Mouse (Mus musculus): ENCODE data around the gene Rsph9. TPM values are rescaled to one million over a fixed set of nuclear protein-coding genes. Genes with fewer than 3 reads are reported as not detected.

Rsph9 gene
- total and polyA plus RNA-seq, 3 experiments, result 1.0 to 2.4 (median 1.4) TPM

GRCm38 (mm10) chr17:46152847-46153782 lies 9.1 kb upstream of the Rsph9 start, which contains the start of gene Mad2l1bp:
TSS of gene Mad2l1bp (minus strand) at chr17:46153553.
- peak within 1 kb of the TSS; percentile 93 for H3K9ac ChIP-seq (ENCODE audit: low read depth, low read length)
- H3K27ac ChIP-seq, result peak within 1 kb of the TSS; percentile 86
- intact Hi-C loops (cut with DNase I), result loop anchor here (10.0 kb wide), 1 partner anchor 568 kb away; no protein-coding TSS in a partner anchor
- no peak for TF ChIP-seq CTCF (IDR thresholded peaks at IDR 0.05)
- TF ChIP-seq EP300 (IDR thresholded peaks at IDR 0.05; ENCODE audit: insufficient read depth, low read depth, low read length), result 0 out of 2 replicates have a peak, but pooled peaks have one; percentile 74
- peak; percentile 100 for TF ChIP-seq POLR2A (IDR thresholded peaks at IDR 0.05; ENCODE audit: insufficient read depth, low read depth, low read length)
- DNase-seq, result peak; percentile 88 to 93
- no peaks in the 10 kb centered on the region for H3K79me2 ChIP-seq (replicated peaks; ENCODE audit: control insufficient read depth, insufficient read depth, low read length)
- WGBS, result under 1% methylated on average over 33 of the region's 33 CpGs
- H3K4me1 ChIP-seq (ENCODE audit: control insufficient read depth, insufficient read depth, low read length), result peaks cover 1% of the 10 kb centered on the region
- peak within 1 kb of the TSS; percentile 60 for H3K4me3 ChIP-seq
- no peaks in the 10 kb centered on the region for H3K27me3 ChIP-seq (ENCODE audit: control insufficient read depth, insufficient read depth, low read length)
- peaks cover 3% of the 10 kb centered on the region; the same call in 1 of the 2 replicates for H3K36me3 ChIP-seq (ENCODE audit: control insufficient read depth, insufficient read depth, low read length)

GRCm38 (mm10) chr17:46139872-46140271 lies 4.1 kb downstream of the Rsph9 start:
- H3K79me2 ChIP-seq (replicated peaks; ENCODE audit: control insufficient read depth, insufficient read depth, low read length), result no peaks in the 10 kb centered on the region
- WGBS, result 87% methylated on average over 3 of the region's 3 CpGs
- H3K36me3 ChIP-seq (ENCODE audit: control insufficient read depth, insufficient read depth, low read length), result no peaks in the 10 kb centered on the region
- no peak for DNase-seq
- no peak overlapping the region for H3K9ac ChIP-seq (ENCODE audit: low read depth, low read length)
- H3K4me1 ChIP-seq (ENCODE audit: control insufficient read depth, insufficient read depth, low read length), result peaks cover 5% of the 10 kb centered on the region
- intact Hi-C loops (cut with DNase I), result loop anchor here (10.0 kb wide), 1 partner anchor 295 kb away; no protein-coding TSS in a partner anchor
- H3K27me3 ChIP-seq (ENCODE audit: control insufficient read depth, insufficient read depth, low read length), result no peaks in the 10 kb centered on the region
- no peak overlapping the region for H3K4me3 ChIP-seq
- no peak overlapping the region for H3K27ac ChIP-seq
- TF ChIP-seq CTCF (IDR thresholded peaks at IDR 0.05), result no peak
- no peak for TF ChIP-seq POLR2A (IDR thresholded peaks at IDR 0.05; ENCODE audit: insufficient read depth, low read depth, low read length)
- TF ChIP-seq EP300 (IDR thresholded peaks at IDR 0.05; ENCODE audit: insufficient read depth, low read depth, low read length), result no peak

GRCm38 (mm10) chr17:46138563-46139236 lies 5.3 kb downstream of the Rsph9 start:
- WGBS, result 37% methylated on average over 8 of the region's 8 CpGs
- Histone ChIP-seq H3K79me2 (replicated peaks; ENCODE audit: control insufficient read depth, insufficient read depth, low read length) (no peaks in the 10 kb centered on the region), H3K4me1 (ENCODE audit: control insufficient read depth, insufficient read depth, low read length) (peaks cover 2% of the 10 kb centered on the region), H3K27me3 (ENCODE audit: control insufficient read depth, insufficient read depth, low read length) (no peaks in the 10 kb centered on the region), H3K4me3 (no peak overlapping the region), H3K36me3 (ENCODE audit: control insufficient read depth, insufficient read depth, low read length) (no peaks in the 10 kb centered on the region), H3K9ac (ENCODE audit: low read depth, low read length) (no peak overlapping the region), H3K27ac (no peak overlapping the region)
- TF ChIP-seq CTCF (IDR thresholded peaks at IDR 0.05) (no peak), POLR2A (IDR thresholded peaks at IDR 0.05; ENCODE audit: insufficient read depth, low read depth, low read length) (no peak)
- intact Hi-C loops (cut with DNase I), result loop anchor here (10.0 kb wide), 1 partner anchor 294 kb away; no protein-coding TSS in a partner anchor
- no peak for DNase-seq

- H3K79me2 ChIP-seq (replicated peaks; ENCODE audit: control insufficient read depth, insufficient read depth, low read length), result no peaks in the 10 kb centered on the region
- no peak overlapping the region for H3K4me3 ChIP-seq
- peaks cover 3% of the 10 kb centered on the region; the same call in 1 of the 2 replicates for H3K4me1 ChIP-seq (ENCODE audit: control insufficient read depth, insufficient read depth, low read length)
- no peaks in the 10 kb centered on the region for H3K27me3 ChIP-seq (ENCODE audit: control insufficient read depth, insufficient read depth, low read length)
- no peak for TF ChIP-seq EP300 (IDR thresholded peaks at IDR 0.05; ENCODE audit: insufficient read depth, low read depth, low read length)
- no peak for TF ChIP-seq POLR2A (IDR thresholded peaks at IDR 0.05; ENCODE audit: insufficient read depth, low read depth, low read length)
- TF ChIP-seq CTCF (IDR thresholded peaks at IDR 0.05), result no peak
- peak in 1 of 2 experiments; percentile 19 for DNase-seq
- no peak overlapping the region for H3K27ac ChIP-seq
- intact Hi-C loops (cut with DNase I), result loop anchor here (1.0 to 10.0 kb wide), 4 partner anchors 92 to 402 kb away; no protein-coding TSS in a partner anchor
- H3K36me3 ChIP-seq (ENCODE audit: control insufficient read depth, insufficient read depth, low read length), result no peaks in the 10 kb centered on the region
- WGBS, result 41% methylated on average over 8 of the region's 8 CpGs
- no peak overlapping the region for H3K9ac ChIP-seq (ENCODE audit: low read depth, low read length)
Observed at GRCm38 (mm10) chr17:46132862-46133261, 11.2 kb downstream of the Rsph9 start.

GRCm38 (mm10) chr17:46132058-46132718 lies 11.8 kb downstream of the Rsph9 start:
- TF ChIP-seq EP300 (IDR thresholded peaks at IDR 0.05; ENCODE audit: insufficient read depth, low read depth, low read length), result peak; percentile 65; the same call in 1 of the 2 replicates
- no peak for TF ChIP-seq POLR2A (IDR thresholded peaks at IDR 0.05; ENCODE audit: insufficient read depth, low read depth, low read length)
- H3K9ac ChIP-seq (ENCODE audit: low read depth, low read length), result no peak overlapping the region
- WGBS, result 18% methylated on average over 12 of the region's 12 CpGs
- H3K4me3 ChIP-seq, result no peak overlapping the region
- peak; percentile 70 to 86 for DNase-seq
- H3K36me3 ChIP-seq (ENCODE audit: control insufficient read depth, insufficient read depth, low read length), result no peaks in the 10 kb centered on the region
- H3K27ac ChIP-seq, result no peak overlapping the region
- peaks cover 3% of the 10 kb centered on the region; the same call in 1 of the 2 replicates for H3K4me1 ChIP-seq (ENCODE audit: control insufficient read depth, insufficient read depth, low read length)
- H3K79me2 ChIP-seq (replicated peaks; ENCODE audit: control insufficient read depth, insufficient read depth, low read length), result no peaks in the 10 kb centered on the region
- intact Hi-C loops (cut with DNase I), result loop anchor here (1.0 to 10.0 kb wide), 4 partner anchors 91 to 401 kb away; no protein-coding TSS in a partner anchor
- H3K27me3 ChIP-seq (ENCODE audit: control insufficient read depth, insufficient read depth, low read length), result no peaks in the 10 kb centered on the region

Data from heart, adult 2 months (tissue).